Mouse (Mus musculus): ENCODE results near the gene Reep1.

DNA sequence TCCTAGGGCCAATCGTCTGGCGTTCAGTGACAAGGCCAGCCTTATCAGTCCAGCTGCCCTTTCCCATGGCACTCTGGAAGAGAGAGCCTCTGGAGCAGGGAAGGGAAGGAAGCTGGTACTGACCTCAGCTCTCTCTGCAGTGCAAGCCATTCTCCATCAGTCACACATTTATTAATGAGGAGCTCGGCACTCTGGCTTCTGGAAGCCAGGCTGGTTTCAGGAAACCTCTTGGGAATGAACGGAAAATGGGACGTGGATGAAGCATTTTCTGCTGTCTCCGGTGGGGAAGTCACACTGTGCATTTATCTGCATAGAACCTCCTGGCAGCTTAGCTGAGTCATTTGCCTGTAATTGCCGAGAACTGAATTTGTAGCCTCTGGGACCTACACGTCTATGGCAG, 29.8 kb downstream of the Reep1 start:
- TF ChIP-seq POLR2A (IDR thresholded peaks at IDR 0.05; ENCODE audit: insufficient read depth, low read length): no peak
- no peak for TF ChIP-seq EP300 (IDR thresholded peaks at IDR 0.05; ENCODE audit: insufficient read depth, low read depth, low read length)
- no peak for TF ChIP-seq CTCF (IDR thresholded peaks at IDR 0.05; ENCODE audit: low read depth, low read length)

Measured in ES-Bruce4 (cell line).